Mouse (Mus musculus): ENCODE measurements around the gene Pax7. TPM values are rescaled to one million over a fixed set of nuclear protein-coding genes. Genes with fewer than 3 reads are reported as not detected.

Pax7 gene
- polyA plus RNA-seq, 1 experiment from 2014 or later, result not detected

DNA sequence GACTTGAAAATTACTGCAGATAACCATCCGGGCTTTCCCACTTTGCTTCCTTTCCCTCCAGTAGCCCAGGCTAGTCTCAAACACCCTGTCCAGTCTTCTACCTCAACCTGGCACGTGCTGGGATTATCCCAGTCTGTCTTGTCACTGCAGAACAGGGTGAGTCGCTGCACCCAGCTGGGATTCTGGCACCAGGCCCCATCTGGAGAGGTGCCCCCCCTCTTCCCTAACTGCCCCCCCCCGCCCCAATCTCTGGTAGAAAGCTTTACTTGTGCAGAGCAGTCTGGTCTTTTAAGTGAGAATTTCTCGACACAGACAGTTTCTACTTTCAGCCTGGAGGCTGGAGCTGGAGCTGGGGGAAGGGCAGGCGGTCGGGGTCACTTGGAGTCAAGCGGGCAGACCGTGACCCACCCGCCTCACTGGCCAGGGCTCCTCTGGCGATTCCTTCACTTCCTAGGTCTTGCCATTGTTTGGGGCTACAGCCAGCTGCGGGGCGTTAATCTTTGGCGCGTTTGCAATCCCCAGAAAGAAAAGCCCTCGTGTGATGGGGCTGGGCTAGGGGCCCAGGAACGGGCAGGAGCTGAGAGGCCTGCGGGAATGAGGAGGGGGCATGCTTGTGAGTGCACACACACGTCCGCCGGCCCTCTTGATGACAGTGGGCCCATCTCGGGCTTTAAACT, 22.4 kb downstream of the Pax7 start:
- Histone ChIP-seq H3K4me3 (ENCODE audit: low read depth, low read length) (0 out of 2 replicates have a peak overlapping the region, but pooled peaks have one; percentile 8), H3K4me1 (replicated peaks; ENCODE audit: control insufficient read depth, insufficient read depth, low read length) (peaks cover 6% of the 10 kb centered on the region), H3K27ac (ENCODE audit: low read depth) (no peak overlapping the region), H3K36me3 (ENCODE audit: control insufficient read depth, insufficient read depth, low read length) (no peaks in the 10 kb centered on the region), H3K27me3 (replicated peaks; ENCODE audit: control insufficient read depth, insufficient read depth, low read length) (peaks cover 82% of the 10 kb centered on the region), H3K4me2 (ENCODE audit: low read length) (peak overlapping the region; percentile 40), H3K9ac (ENCODE audit: low read length) (no peak overlapping the region), H3K9me3 (ENCODE audit: control insufficient read depth, low read length) (no peaks in the 10 kb centered on the region)
- no peak for DNase-seq (ENCODE audit: low spot score)
- no peak for ATAC-seq (replicated peaks; ENCODE audit: low FRiP score, low TSS enrichment, low read depth)
- 6% methylated on average over 22 of the region's 22 CpGs for WGBS

- ATAC-seq (replicated peaks; ENCODE audit: low FRiP score, low TSS enrichment, low read depth), result no peak
- Histone ChIP-seq H3K4me3 (ENCODE audit: low read depth, low read length) (no peak overlapping the region), H3K36me3 (ENCODE audit: control insufficient read depth, insufficient read depth, low read length) (no peaks in the 10 kb centered on the region), H3K27ac (ENCODE audit: low read depth) (no peak overlapping the region), H3K27me3 (replicated peaks; ENCODE audit: control insufficient read depth, insufficient read depth, low read length) (peaks cover 68% of the 10 kb centered on the region), H3K4me2 (ENCODE audit: low read length) (no peak overlapping the region), H3K4me1 (replicated peaks; ENCODE audit: control insufficient read depth, insufficient read depth, low read length) (peaks cover 6% of the 10 kb centered on the region), H3K9ac (ENCODE audit: low read length) (no peak overlapping the region), H3K9me3 (ENCODE audit: control insufficient read depth, low read length) (no peaks in the 10 kb centered on the region)
- DNase-seq (ENCODE audit: low spot score), result no peak
- WGBS, result 40% methylated on average over 7 of the region's 7 CpGs
Measured at GRCm38 (mm10) chr4:139809381-139809820, 23.9 kb downstream of the Pax7 start.

DNA sequence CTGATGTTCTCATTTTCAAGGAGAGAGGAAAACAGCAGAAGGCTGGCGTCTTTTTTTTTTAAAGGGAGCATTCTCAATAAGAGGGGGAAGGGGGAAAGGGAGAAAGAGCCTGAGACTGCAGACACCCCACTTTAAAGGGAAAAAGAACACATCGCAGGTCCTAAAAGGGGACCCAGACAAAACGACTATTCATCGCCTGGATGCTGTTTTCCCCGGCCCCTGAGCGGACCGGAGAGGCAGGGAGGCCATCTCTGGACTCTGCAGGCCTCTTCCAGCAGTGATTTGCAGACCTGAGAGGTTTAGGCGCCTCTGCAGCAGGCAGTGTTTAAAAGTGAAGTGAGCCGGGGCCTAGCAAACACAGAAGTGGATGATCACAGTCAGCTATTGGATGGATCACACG, 25.5 kb downstream of the Pax7 start:
- ATAC-seq (replicated peaks; ENCODE audit: low FRiP score, low TSS enrichment, low read depth) (no peak), DNase-seq (ENCODE audit: low spot score) (no peak)
- 35% methylated on average over 10 of the region's 10 CpGs for WGBS
- H3K27ac ChIP-seq (ENCODE audit: low read depth), result no peak overlapping the region
- H3K27me3 ChIP-seq (replicated peaks; ENCODE audit: control insufficient read depth, insufficient read depth, low read length), result peaks cover 52% of the 10 kb centered on the region
- no peak overlapping the region for H3K4me3 ChIP-seq (ENCODE audit: low read depth, low read length)
- no peaks in the 10 kb centered on the region for H3K36me3 ChIP-seq (ENCODE audit: control insufficient read depth, insufficient read depth, low read length)
- H3K4me1 ChIP-seq (replicated peaks; ENCODE audit: control insufficient read depth, insufficient read depth, low read length), result peaks cover 6% of the 10 kb centered on the region
- no peak overlapping the region for H3K9ac ChIP-seq (ENCODE audit: low read length)
- no peak overlapping the region for H3K4me2 ChIP-seq (ENCODE audit: low read length)
- H3K9me3 ChIP-seq (ENCODE audit: control insufficient read depth, low read length), result no peaks in the 10 kb centered on the region

DNA sequence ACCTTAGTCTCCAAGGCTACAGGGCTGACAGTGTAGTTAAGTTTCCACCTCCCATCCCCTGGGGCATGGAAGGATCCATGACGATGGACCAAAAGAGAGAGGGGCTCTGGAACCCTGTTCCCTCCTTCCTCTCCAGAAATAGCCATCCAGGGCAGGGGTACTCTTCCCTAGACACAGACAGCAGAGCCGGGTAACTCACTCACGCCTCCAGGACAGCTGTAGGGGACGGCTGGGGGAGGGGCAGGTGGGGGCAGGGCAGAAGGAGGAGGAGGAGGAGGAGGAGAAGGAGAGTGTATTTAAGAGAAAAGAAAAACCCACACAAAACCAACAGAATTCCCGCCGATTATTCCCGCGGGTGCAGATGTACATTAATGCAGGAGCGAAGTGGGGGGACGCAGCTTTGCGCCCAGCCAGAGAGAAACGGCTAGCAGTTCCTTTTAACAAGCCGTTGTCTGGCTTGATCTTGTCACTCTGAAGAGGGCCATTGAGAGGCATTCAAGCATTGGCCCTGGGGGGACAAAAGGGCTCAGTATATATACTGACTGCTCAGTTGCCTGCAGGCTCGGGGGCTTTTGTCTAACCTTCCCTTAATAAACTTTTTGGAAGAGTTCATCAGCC, 26.0 kb downstream of the Pax7 start:
- DNase-seq (ENCODE audit: low spot score) (no peak), ATAC-seq (replicated peaks; ENCODE audit: low FRiP score, low TSS enrichment, low read depth) (no peak)
- no peak overlapping the region for H3K4me3 ChIP-seq (ENCODE audit: low read depth, low read length)
- 13% methylated on average over 14 of the region's 14 CpGs for WGBS
- H3K9me3 ChIP-seq (ENCODE audit: control insufficient read depth, low read length), result no peaks in the 10 kb centered on the region
- H3K36me3 ChIP-seq (ENCODE audit: control insufficient read depth, insufficient read depth, low read length), result no peaks in the 10 kb centered on the region
- no peak overlapping the region for H3K4me2 ChIP-seq (ENCODE audit: low read length)
- no peak overlapping the region for H3K27ac ChIP-seq (ENCODE audit: low read depth)
- peaks cover 47% of the 10 kb centered on the region for H3K27me3 ChIP-seq (replicated peaks; ENCODE audit: control insufficient read depth, insufficient read depth, low read length)
- no peak overlapping the region for H3K9ac ChIP-seq (ENCODE audit: low read length)
- H3K4me1 ChIP-seq (replicated peaks; ENCODE audit: control insufficient read depth, insufficient read depth, low read length), result peaks cover 6% of the 10 kb centered on the region

- no peak overlapping the region for H3K4me3 ChIP-seq (ENCODE audit: low read depth, low read length)
- DNase-seq (ENCODE audit: low spot score) (no peak), ATAC-seq (replicated peaks; ENCODE audit: low FRiP score, low TSS enrichment, low read depth) (no peak)
- H3K27ac ChIP-seq (ENCODE audit: low read depth), result no peak overlapping the region
- H3K9me3 ChIP-seq (ENCODE audit: control insufficient read depth, low read length), result no peaks in the 10 kb centered on the region
- H3K9ac ChIP-seq (ENCODE audit: low read length), result no peak overlapping the region
- H3K27me3 ChIP-seq (replicated peaks; ENCODE audit: control insufficient read depth, insufficient read depth, low read length), result peaks cover 49% of the 10 kb centered on the region
- no peaks in the 10 kb centered on the region for H3K4me1 ChIP-seq (replicated peaks; ENCODE audit: control insufficient read depth, insufficient read depth, low read length)
- no peaks in the 10 kb centered on the region for H3K36me3 ChIP-seq (ENCODE audit: control insufficient read depth, insufficient read depth, low read length)
- no peak overlapping the region for H3K4me2 ChIP-seq (ENCODE audit: low read length)
- 72% methylated on average over 8 of the region's 8 CpGs for WGBS
Measured at GRCm38 (mm10) chr4:139804896-139805295, 28.4 kb downstream of the Pax7 start.

- Histone ChIP-seq H3K4me1 (replicated peaks; ENCODE audit: control insufficient read depth, insufficient read depth, low read length) (no peaks in the 10 kb centered on the region), H3K27me3 (replicated peaks; ENCODE audit: control insufficient read depth, insufficient read depth, low read length) (peaks cover 40% of the 10 kb centered on the region), H3K27ac (ENCODE audit: low read depth) (no peak overlapping the region), H3K9me3 (ENCODE audit: control insufficient read depth, low read length) (no peaks in the 10 kb centered on the region), H3K36me3 (ENCODE audit: control insufficient read depth, insufficient read depth, low read length) (no peaks in the 10 kb centered on the region), H3K9ac (ENCODE audit: low read length) (no peak overlapping the region), H3K4me3 (ENCODE audit: low read depth, low read length) (no peak overlapping the region), H3K4me2 (ENCODE audit: low read length) (no peak overlapping the region)
- DNase-seq (ENCODE audit: low spot score) (no peak), ATAC-seq (replicated peaks; ENCODE audit: low FRiP score, low TSS enrichment, low read depth) (no peak)
- 10% methylated on average over 2 of the region's 2 CpGs for WGBS
Measured at GRCm38 (mm10) chr4:139803981-139804380, 29.3 kb downstream of the Pax7 start.

DNA sequence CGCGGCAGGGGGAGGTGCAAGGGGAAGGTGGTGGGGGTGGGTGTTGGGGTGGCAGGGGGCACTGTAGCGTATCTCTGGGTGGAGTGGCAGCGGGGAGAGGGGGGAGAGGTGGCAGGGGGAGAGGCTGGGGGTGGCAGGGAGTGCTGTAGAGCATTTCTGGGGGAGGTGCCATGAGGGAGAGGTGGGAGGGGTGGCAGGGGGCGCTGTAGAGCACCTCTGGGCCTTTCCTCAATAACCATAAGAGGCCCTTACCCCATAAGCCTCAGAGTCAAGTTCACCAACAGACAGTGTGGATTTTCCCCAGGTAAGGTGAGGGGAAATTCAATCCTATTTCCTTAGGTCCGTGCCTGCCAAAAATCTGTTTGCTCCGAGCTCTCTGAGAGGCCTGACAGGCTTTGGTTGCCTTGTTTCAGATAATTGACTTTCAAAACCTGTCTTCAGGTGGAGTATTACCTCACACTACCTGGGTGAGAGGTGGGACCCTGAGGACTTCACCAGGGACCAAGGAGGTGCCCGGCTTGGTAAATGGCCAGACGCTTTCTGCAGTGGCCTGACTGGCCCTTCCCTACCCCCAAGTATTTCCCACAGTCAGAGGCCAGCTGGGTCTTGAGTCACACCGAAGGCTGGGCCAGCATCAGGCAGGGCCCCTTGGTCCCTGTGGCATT, 33.8 kb downstream of the Pax7 start:
- Histone ChIP-seq H3K27me3 (replicated peaks; ENCODE audit: control insufficient read depth, insufficient read depth, low read length) (peaks cover 18% of the 10 kb centered on the region; the same call in 1 of the 2 replicates), H3K27ac (ENCODE audit: low read depth) (no peak overlapping the region), H3K4me3 (ENCODE audit: low read depth, low read length) (no peak overlapping the region), H3K4me2 (ENCODE audit: low read length) (no peak overlapping the region), H3K4me1 (replicated peaks; ENCODE audit: control insufficient read depth, insufficient read depth, low read length) (no peaks in the 10 kb centered on the region), H3K9ac (ENCODE audit: low read length) (no peak overlapping the region), H3K9me3 (ENCODE audit: control insufficient read depth, low read length) (no peaks in the 10 kb centered on the region), H3K36me3 (ENCODE audit: control insufficient read depth, insufficient read depth, low read length) (no peaks in the 10 kb centered on the region)
- 80% methylated on average over 10 of the region's 10 CpGs for WGBS
- ATAC-seq (replicated peaks; ENCODE audit: low FRiP score, low TSS enrichment, low read depth) (no peak), DNase-seq (ENCODE audit: low spot score) (no peak)

GRCm38 (mm10) chr4:139797344-139797743, 36.0 kb downstream of the Pax7 start:
- DNase-seq (ENCODE audit: low spot score), result no peak
- Histone ChIP-seq H3K4me2 (ENCODE audit: low read length) (no peak overlapping the region), H3K9ac (ENCODE audit: low read length) (no peak overlapping the region), H3K4me3 (ENCODE audit: low read depth, low read length) (no peak overlapping the region), H3K27me3 (replicated peaks; ENCODE audit: control insufficient read depth, insufficient read depth, low read length) (peaks cover 18% of the 10 kb centered on the region; the same call in 1 of the 2 replicates), H3K27ac (ENCODE audit: low read depth) (no peak overlapping the region), H3K36me3 (ENCODE audit: control insufficient read depth, insufficient read depth, low read length) (no peaks in the 10 kb centered on the region), H3K9me3 (ENCODE audit: control insufficient read depth, low read length) (no peaks in the 10 kb centered on the region), H3K4me1 (replicated peaks; ENCODE audit: control insufficient read depth, insufficient read depth, low read length) (no peaks in the 10 kb centered on the region)
- ATAC-seq (replicated peaks; ENCODE audit: low FRiP score, low TSS enrichment, low read depth), result peak; percentile 68; the same call in 1 of the 2 replicates
- WGBS, result 29% methylated on average over 4 of the region's 4 CpGs
